Mouse (Mus musculus) liver, postnatal 0 days (tissue): ENCODE data around the gene Stac. TPM values are rescaled to one million over a fixed set of nuclear protein-coding genes. Genes with fewer than 3 reads are reported as not detected.

Source experiments
- ATAC-seq: fragments of 200-750 bp; cut with Nextera tagmentation; 2 replicates; pipeline ENCODE4 v1.8.0; 2017; ENCODE audit warnings: mild to moderate bottlenecking, moderate library complexity
- DNase-seq: peaks from one replicate; pipeline ENCODE4 v3.0.0-alpha.2; 2016
- H3K27ac ChIP-seq: fragments of 300-500 bp; sonication (generic); 2 replicates; pipeline ENCODE4 v1.5.1; 2014; ENCODE audit warnings: antibody characterized with exemption, moderate library complexity, mild to moderate bottlenecking, low read depth
- H3K27me3 ChIP-seq: fragments of 300-500 bp; sonication (generic); 2 replicates; pipeline ENCODE4 v1.6.1; 2014; ENCODE audit warnings: low read length, control low read depth, mixed read lengths; ENCODE audit not compliant: insufficient read depth
- H3K36me3 ChIP-seq: fragments of 300-500 bp; sonication (generic); replicated peaks from 2 replicates; pipeline ENCODE4 v1.6.1; 2014; ENCODE audit warnings: mild to moderate bottlenecking, control low read depth, low read length, moderate library complexity, mixed read lengths; ENCODE audit not compliant: insufficient read depth
- H3K4me1 ChIP-seq: fragments of 300-500 bp; sonication (generic); 2 replicates; pipeline ENCODE4 v1.6.1; 2014; ENCODE audit warnings: antibody characterized with exemption, mild to moderate bottlenecking, control low read depth; ENCODE audit not compliant: insufficient read depth
- H3K4me2 ChIP-seq: fragments of 300-500 bp; sonication (generic); 2 replicates; pipeline ENCODE4 v1.6.1; 2014; ENCODE audit warnings: low read depth, mild to moderate bottlenecking, low read length, moderate library complexity, mixed read lengths
- H3K4me3 ChIP-seq: fragments of 300-500 bp; sonication (generic); 2 replicates; pipeline ENCODE4 v1.5.1; 2014; ENCODE audit warnings: low read depth, low read length
- H3K9ac ChIP-seq: fragments of 300-500 bp; sonication (generic); replicated peaks from 2 replicates; pipeline ENCODE4 v1.6.1; 2014; ENCODE audit warnings: mild to moderate bottlenecking, moderate library complexity
- H3K9me3 ChIP-seq: fragments of 300-500 bp; sonication (generic); 2 replicates; pipeline ENCODE4 v1.6.1; 2016; ENCODE audit warnings: mild to moderate bottlenecking, control low read depth, low read length, mixed read lengths
- CTCF ChIP-seq: sonication (generic); IDR thresholded peaks from 2 replicates; pipeline ENCODE4 v1.5.1; 2016; ENCODE audit warnings: antibody characterized with exemption, low read depth
- EP300 ChIP-seq: IDR thresholded peaks from 2 replicates; pipeline ENCODE4 v1.6.1; 2016; ENCODE audit warnings: antibody characterized with exemption, low read depth, mild to moderate bottlenecking
- WGBS: fragments of 180-500 bp; shearing (Covaris S2); extraction: QIAGEN DNeasy Blood & Tissue Kit; methylation state at CpG from one replicate; pipeline ENCODE4 v1.1.7; 2014; ENCODE audit not compliant: insufficient replicate concordance; 5-methylcytosine and 5-hydroxymethylcytosine counted together
- polyA plus RNA-seq: library from polyadenylated mRNA; unstranded; fragments of >200 nt; fragmentation: Nextera tagmentation; extraction: Ambion mirVana; gene quantifications from 2 replicates; pipeline ENCODE4 v1.2.1, GENCODE M21; 2015

Stac gene
- polyA plus RNA-seq, 1 experiment from 2014 or later: not detected

- H3K9me3 ChIP-seq: no peaks in the 10 kb centered on the region
- H3K36me3 ChIP-seq: no peaks in the 10 kb centered on the region
- H3K9ac ChIP-seq: no peak overlapping the region
- no peak for TF ChIP-seq EP300
- TF ChIP-seq CTCF: no peak
- ATAC-seq (no peak), DNase-seq (no peak)
- H3K27me3 ChIP-seq: no peaks in the 10 kb centered on the region
- 68% methylated on average over 3 of the region's 3 CpGs for WGBS
- H3K4me3 ChIP-seq: no peak overlapping the region
- H3K4me2 ChIP-seq: no peak overlapping the region
- no peaks in the 10 kb centered on the region for H3K4me1 ChIP-seq
- no peak overlapping the region for H3K27ac ChIP-seq
Measured at GRCm38 (mm10) chr9:111515536-111515935, 174.6 kb downstream of the Stac start.

- H3K9me3 ChIP-seq: no peaks in the 10 kb centered on the region
- no peak overlapping the region for H3K9ac ChIP-seq
- H3K27me3 ChIP-seq: no peaks in the 10 kb centered on the region
- TF ChIP-seq CTCF (no peak), EP300 (no peak)
- no peak overlapping the region for H3K27ac ChIP-seq
- no peaks in the 10 kb centered on the region for H3K36me3 ChIP-seq
- no peak overlapping the region for H3K4me3 ChIP-seq
- no peaks in the 10 kb centered on the region for H3K4me1 ChIP-seq
- no peak for ATAC-seq
- no peak for DNase-seq
- H3K4me2 ChIP-seq: no peak overlapping the region
- 79% methylated on average over 15 of the region's 15 CpGs for WGBS
Measured at GRCm38 (mm10) chr9:111514586-111515473, 175.3 kb downstream of the Stac start.
